Mouse (Mus musculus) natural killer cell, adult 2 months (primary cell): ENCODE measurements around the gene Ehd1.
A peak's percentile ranks its signal among the peaks of the same experiment; 100 is the strongest.

Experiments used
- DNase-seq, 2 experiments: peaks; one replicate each; pipeline ENCODE4 v3.0.0; 2022; ENCODE audit warnings: low spot score in 2 of 2

Gene Ehd1

DNA sequence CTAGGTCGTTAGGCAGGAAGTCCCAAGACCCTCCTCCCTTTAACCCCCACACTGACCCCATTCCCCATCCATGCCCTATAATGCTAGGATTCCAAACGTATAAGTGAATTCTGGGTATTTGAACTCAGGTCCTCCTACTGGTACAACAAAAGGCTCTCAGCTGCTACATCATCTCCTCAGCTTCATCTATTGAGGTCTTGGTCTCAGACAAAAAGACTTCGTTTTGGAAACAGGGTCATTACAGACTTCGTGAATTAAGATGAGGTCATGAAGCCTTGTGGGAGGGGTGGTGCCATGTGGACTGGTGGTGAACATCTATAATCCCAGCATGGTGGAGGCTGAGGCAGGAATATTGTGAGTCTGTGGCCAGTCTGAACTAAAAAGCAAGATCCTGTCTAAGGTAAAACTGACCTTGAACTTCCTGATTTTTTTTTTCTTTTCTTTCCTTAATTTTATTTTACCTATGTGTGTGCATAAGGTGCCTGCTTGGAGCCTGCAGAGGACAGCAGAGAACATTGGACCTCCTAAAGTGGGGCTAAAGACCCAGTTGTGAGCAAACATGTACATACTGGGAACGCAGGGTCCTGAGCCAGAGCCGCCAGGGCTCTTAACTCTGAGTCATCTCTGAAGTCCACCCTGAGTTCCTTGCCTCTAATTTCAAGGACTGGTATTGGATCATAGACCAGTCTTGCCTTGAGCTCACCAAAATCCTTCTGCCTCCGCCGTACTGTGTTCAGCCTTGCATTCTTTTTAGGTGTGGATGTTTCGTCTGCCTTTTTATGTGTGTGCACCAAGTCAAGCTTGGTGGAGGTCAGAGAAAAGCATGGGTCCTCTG, 57.5 kb downstream of the Ehd1 start:
- no peak for DNase-seq

GRCm38 (mm10) chr19:6334673-6335457, 58.3 kb downstream of the Ehd1 start, which contains the start of gene Men1:
TSS of gene Men1 (plus strand) at chr19:6334979.
- DNase-seq = peak; percentile 82 to 84

DNA sequence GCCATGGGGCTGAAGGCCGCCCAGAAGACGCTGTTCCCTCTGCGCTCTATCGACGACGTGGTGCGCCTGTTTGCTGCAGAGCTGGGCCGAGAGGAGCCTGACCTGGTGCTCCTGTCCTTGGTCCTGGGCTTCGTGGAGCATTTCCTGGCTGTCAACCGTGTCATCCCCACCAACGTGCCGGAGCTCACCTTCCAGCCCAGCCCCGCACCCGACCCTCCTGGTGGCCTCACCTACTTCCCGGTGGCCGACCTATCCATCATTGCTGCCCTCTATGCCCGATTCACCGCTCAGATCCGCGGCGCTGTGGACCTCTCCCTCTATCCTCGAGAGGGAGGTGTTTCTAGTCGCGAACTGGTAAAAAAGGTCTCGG, 58.9 kb downstream of the Ehd1 start:
- DNase-seq = no peak

DNA sequence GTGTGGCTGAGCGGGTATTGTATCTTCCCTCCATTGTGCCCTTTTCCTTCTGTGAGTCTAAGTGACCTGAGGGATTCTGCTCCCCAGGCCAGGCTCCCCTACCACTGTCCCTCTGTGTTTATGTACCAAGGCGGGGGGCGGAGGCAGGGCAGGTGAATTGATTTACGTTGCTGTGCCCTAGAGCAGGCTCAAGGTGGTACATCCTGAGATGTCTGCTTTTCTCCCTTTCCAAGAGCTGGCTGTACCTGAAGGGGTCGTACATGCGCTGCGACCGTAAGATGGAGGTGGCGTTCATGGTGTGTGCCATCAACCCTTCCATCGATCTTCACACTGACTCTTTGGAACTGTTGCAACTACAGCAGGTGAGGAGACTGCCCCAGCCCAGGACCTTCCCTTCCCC, 60.4 kb downstream of the Ehd1 start:
- no peak for DNase-seq

DNA sequence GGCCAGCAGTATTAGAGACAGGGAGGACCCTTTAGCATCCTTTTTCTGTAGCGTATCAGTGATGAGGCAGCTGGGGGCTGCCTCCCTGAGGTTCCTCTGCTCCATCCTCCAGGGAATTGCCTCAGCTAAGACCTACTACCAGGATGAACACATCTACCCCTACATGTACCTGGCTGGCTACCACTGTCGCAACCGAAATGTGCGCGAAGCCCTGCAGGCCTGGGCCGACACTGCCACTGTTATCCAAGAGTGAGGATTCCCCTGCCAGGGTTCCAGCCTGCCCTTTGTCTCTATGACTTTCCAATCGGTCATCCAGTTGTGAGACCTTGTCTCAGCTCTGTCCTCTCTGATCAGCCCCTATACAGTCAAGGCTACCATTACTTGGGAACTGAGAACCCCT, 61.6 kb downstream of the Ehd1 start:
- no peak for DNase-seq

- no peak for DNase-seq
These were observed 62.2 kb downstream of the Ehd1 start for GRCm38 (mm10) chr19:6338716-6339115.

DNA sequence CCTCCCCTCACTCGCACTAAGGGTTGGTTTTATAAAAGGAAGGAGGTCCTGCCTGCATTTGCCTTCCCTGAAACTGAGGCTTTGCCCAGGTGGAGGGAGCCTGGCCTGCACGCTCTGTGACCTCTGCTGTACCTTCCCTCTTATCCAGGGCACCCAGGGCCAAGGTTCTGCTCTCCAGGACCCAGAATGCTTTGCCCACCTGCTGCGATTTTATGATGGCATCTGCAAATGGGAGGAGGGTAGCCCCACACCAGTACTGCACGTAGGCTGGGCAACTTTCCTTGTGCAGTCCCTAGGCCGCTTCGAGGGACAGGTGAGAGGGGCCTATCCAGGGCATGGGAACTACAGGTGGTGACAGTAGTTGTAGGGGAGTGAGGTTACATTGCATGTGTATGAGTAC, 62.7 kb downstream of the Ehd1 start:
- DNase-seq = no peak

- DNase-seq = peak; percentile 60 to 77
These were observed 63.5 kb downstream of the Ehd1 start for GRCm38 (mm10) chr19:6339890-6340504.

- DNase-seq = peak; percentile 81 to 88
These were observed 64.3 kb downstream of the Ehd1 start, which contains the start of gene Map4k2 for GRCm38 (mm10) chr19:6340524-6341452. TSS of gene Map4k2 (plus strand) at chr19:6341135.

DNA sequence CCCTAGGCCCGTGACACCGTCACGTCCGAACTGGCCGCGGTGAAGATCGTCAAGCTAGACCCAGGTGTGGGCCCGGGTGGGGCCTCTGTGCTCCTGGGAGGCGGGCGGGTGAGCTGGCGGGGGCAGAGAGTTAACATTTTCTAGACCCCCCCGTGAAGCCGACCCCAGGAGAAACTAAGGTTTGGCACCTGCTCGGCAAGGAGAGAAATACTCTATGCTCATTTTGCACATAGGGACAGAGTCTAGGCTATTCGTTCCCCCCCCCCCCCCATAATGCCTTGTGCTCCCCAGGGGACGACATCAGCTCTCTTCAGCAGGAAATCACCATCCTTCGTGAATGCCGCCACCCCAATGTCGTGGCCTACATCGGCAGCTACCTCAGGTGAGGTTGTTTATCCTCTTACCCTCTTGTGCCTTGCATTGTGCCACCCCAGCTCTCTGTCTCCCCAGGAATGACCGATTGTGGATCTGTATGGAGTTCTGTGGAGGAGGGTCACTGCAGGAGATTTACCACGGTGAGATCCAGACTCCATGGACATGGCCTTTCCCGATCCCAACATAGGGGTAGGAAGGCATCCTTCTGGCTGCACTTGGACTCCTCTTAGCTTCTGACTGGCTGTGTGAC, 65.0 kb downstream of the Ehd1 start:
- peak in 1 of 2 experiments; percentile 27 for DNase-seq

- DNase-seq = no peak
These were observed 65.9 kb downstream of the Ehd1 start for GRCm38 (mm10) chr19:6342276-6342933.

GRCm38 (mm10) chr19:6343066-6343925, 66.8 kb downstream of the Ehd1 start:
- DNase-seq = no peak

- DNase-seq = no peak
These were observed 67.5 kb downstream of the Ehd1 start for GRCm38 (mm10) chr19:6343996-6344395.

GRCm38 (mm10) chr19:6346023-6346422, 69.5 kb downstream of the Ehd1 start:
- DNase-seq = no peak

GRCm38 (mm10) chr19:6346661-6347060, 70.1 kb downstream of the Ehd1 start:
- DNase-seq = no peak

DNA sequence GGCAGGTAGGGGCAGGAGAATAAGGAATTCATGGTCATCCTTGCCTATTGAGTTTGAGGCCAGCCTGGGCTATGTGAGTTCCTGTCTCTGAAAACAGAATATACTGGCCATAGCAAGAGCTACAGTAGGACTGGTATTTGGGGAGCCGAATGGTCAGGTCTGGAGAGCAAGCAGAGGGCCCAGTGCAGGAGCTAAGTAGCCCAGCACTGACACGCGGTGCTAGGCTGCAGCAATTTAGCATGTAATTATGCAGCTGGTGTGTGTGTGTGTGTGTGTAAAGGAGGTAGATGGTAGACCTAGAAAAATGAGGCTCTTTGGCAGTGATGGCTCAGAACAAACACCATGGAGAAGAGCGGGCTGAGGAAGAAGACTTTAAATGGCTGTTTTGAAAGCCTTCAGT, 71.1 kb downstream of the Ehd1 start:
- no peak for DNase-seq

GRCm38 (mm10) chr19:6348717-6349116, 72.2 kb downstream of the Ehd1 start:
- no peak for DNase-seq

- no peak for DNase-seq
These were observed 72.9 kb downstream of the Ehd1 start for GRCm38 (mm10) chr19:6349215-6349983.
